Mouse (Mus musculus) heart, postnatal 0 days (tissue): ENCODE results near the gene Pcsk5. TPM values are rescaled to one million over a fixed set of nuclear protein-coding genes. Genes with fewer than 3 reads are reported as not detected.

Experiments
- ATAC-seq: fragments of 200-750 bp; cut with Nextera tagmentation; 2 replicates; pipeline ENCODE4 v1.8.0; 2017; ENCODE audit warnings: low read depth, moderate number of reproducible peaks, moderate library complexity; ENCODE audit not compliant: insufficient read depth
- DNase-seq: peaks from one replicate; pipeline ENCODE4 v3.0.0-alpha.2; 2016; ENCODE audit warnings: low spot score
- H3K27ac ChIP-seq: fragments of 300-500 bp; sonication (generic); 2 replicates; pipeline ENCODE4 v1.5.1; 2014; ENCODE audit warnings: low read depth, mild to moderate bottlenecking
- H3K27me3 ChIP-seq: fragments of 300-500 bp; sonication (generic); 2 replicates; pipeline ENCODE4 v1.6.1; 2014; ENCODE audit warnings: low read length, mixed read lengths; ENCODE audit not compliant: control insufficient read depth, insufficient read depth
- H3K36me3 ChIP-seq: fragments of 300-500 bp; sonication (generic); replicated peaks from 2 replicates; pipeline ENCODE4 v1.6.1; 2014; ENCODE audit warnings: low read length, mixed read lengths; ENCODE audit not compliant: control insufficient read depth, insufficient read depth
- H3K4me1 ChIP-seq: fragments of 300-500 bp; sonication (generic); 2 replicates; pipeline ENCODE4 v1.6.1; 2014; ENCODE audit warnings: antibody characterized with exemption; ENCODE audit not compliant: control insufficient read depth, insufficient read depth
- H3K4me2 ChIP-seq: fragments of 300-500 bp; sonication (generic); 2 replicates; pipeline ENCODE4 v1.6.1; 2014; ENCODE audit warnings: low read depth, mild to moderate bottlenecking, low read length, moderate library complexity
- H3K4me3 ChIP-seq: fragments of 300-500 bp; sonication (generic); 2 replicates; pipeline ENCODE4 v1.5.1; 2014; ENCODE audit warnings: low read depth, low read length
- H3K9ac ChIP-seq: fragments of 300-500 bp; sonication (generic); replicated peaks from 2 replicates; pipeline ENCODE4 v1.6.1; 2014; ENCODE audit warnings: low read depth, low read length, mixed read lengths
- H3K9me3 ChIP-seq: fragments of 300-500 bp; sonication (generic); replicated peaks from 2 replicates; pipeline ENCODE4 v1.6.1; 2016; ENCODE audit warnings: low read length; ENCODE audit not compliant: control insufficient read depth
- CTCF ChIP-seq: IDR thresholded peaks from 2 replicates; pipeline ENCODE4 v1.5.1; 2016; ENCODE audit warnings: antibody characterized with exemption, control low read depth, low read depth
- EP300 ChIP-seq: IDR thresholded peaks from 2 replicates; pipeline ENCODE4 v1.6.1; 2016; ENCODE audit warnings: antibody characterized with exemption, low read depth
- WGBS: fragments of 180-500 bp; shearing (Covaris S2); extraction: QIAGEN DNeasy Blood & Tissue Kit; methylation state at CpG from one replicate; pipeline ENCODE4 v1.1.7; 2014; 5-methylcytosine and 5-hydroxymethylcytosine counted together
- polyA plus RNA-seq: library from polyadenylated mRNA; unstranded; fragments of >200 nt; fragmentation: Nextera tagmentation; extraction: Ambion mirVana; gene quantifications from 2 replicates; pipeline ENCODE4 v1.2.1, GENCODE M21; 2015
- total RNA-seq: library from RNA; depleted of rRNA; stranded (reverse); fragments of >200 nt; gene quantifications from 2 replicates; pipeline ENCODE4 v1.2.3, GENCODE M21; 2014; ENCODE audit warnings: low replicate concordance

Gene Pcsk5
- total and polyA plus RNA-seq, 2 experiments from 2014 or later = 4.8 to 7.9 TPM

GRCm38 (mm10) chr19:17856741-17857140 lies 19.3 kb upstream of the Pcsk5 start:
- peak; percentile 47 for TF ChIP-seq CTCF
- TF ChIP-seq EP300 = no peak
- WGBS = 53% methylated on average over 3 of the region's 3 CpGs
- Histone ChIP-seq H3K27ac (no peak overlapping the region), H3K4me2 (no peak overlapping the region), H3K4me1 (no peaks in the 10 kb centered on the region), H3K9me3 (no peaks in the 10 kb centered on the region), H3K36me3 (no peaks in the 10 kb centered on the region), H3K4me3 (no peak overlapping the region), H3K9ac (no peak overlapping the region), H3K27me3 (no peaks in the 10 kb centered on the region)
- DNase-seq (no peak), ATAC-seq (no peak)

- no peak overlapping the region for H3K4me2 ChIP-seq
- no peak overlapping the region for H3K27ac ChIP-seq
- DNase-seq = no peak
- ATAC-seq = no peak
- 73% methylated on average over 2 of the region's 2 CpGs for WGBS
- H3K9me3 ChIP-seq = no peaks in the 10 kb centered on the region
- H3K9ac ChIP-seq = no peak overlapping the region
- no peak for TF ChIP-seq CTCF
- TF ChIP-seq EP300 = no peak
- no peak overlapping the region for H3K4me3 ChIP-seq
- no peaks in the 10 kb centered on the region for H3K36me3 ChIP-seq
- H3K27me3 ChIP-seq = no peaks in the 10 kb centered on the region
- H3K4me1 ChIP-seq = no peaks in the 10 kb centered on the region
Observed at GRCm38 (mm10) chr19:17848417-17848816, 11.0 kb upstream of the Pcsk5 start.

GRCm38 (mm10) chr19:17845967-17846366 lies 8.5 kb upstream of the Pcsk5 start:
- Histone ChIP-seq H3K4me2 (no peak overlapping the region), H3K4me3 (no peak overlapping the region), H3K36me3 (no peaks in the 10 kb centered on the region), H3K9ac (no peak overlapping the region), H3K27me3 (no peaks in the 10 kb centered on the region), H3K27ac (no peak overlapping the region), H3K9me3 (no peaks in the 10 kb centered on the region), H3K4me1 (no peaks in the 10 kb centered on the region)
- ATAC-seq (no peak), DNase-seq (no peak)
- WGBS = 65% methylated on average over 5 of the region's 5 CpGs
- no peak for TF ChIP-seq CTCF
- no peak for TF ChIP-seq EP300

GRCm38 (mm10) chr19:17841586-17841985 lies 4.2 kb upstream of the Pcsk5 start:
- Histone ChIP-seq H3K4me2 (no peak overlapping the region), H3K27ac (no peak overlapping the region), H3K4me3 (no peak overlapping the region), H3K4me1 (peaks cover 22% of the 10 kb centered on the region), H3K9ac (no peak overlapping the region), H3K36me3 (no peaks in the 10 kb centered on the region), H3K27me3 (no peaks in the 10 kb centered on the region), H3K9me3 (no peaks in the 10 kb centered on the region)
- DNase-seq = no peak
- no peak for ATAC-seq
- 86% methylated on average over 2 of the region's 2 CpGs for WGBS
- no peak for TF ChIP-seq CTCF
- TF ChIP-seq EP300 = no peak

- Histone ChIP-seq H3K4me2 (no peak overlapping the region), H3K4me1 (peaks cover 27% of the 10 kb centered on the region), H3K4me3 (no peak overlapping the region), H3K27ac (no peak overlapping the region), H3K27me3 (no peaks in the 10 kb centered on the region), H3K9ac (no peak overlapping the region), H3K9me3 (no peaks in the 10 kb centered on the region), H3K36me3 (no peaks in the 10 kb centered on the region)
- no peak for TF ChIP-seq EP300
- no peak for TF ChIP-seq CTCF
- no peak for DNase-seq
- 11% methylated on average over 1 of the region's 1 CpGs for WGBS
- ATAC-seq = no peak
Observed at GRCm38 (mm10) chr19:17839856-17840255, 2.4 kb upstream of the Pcsk5 start.

- under 1% methylated on average over 72 of the region's 72 CpGs for WGBS
- no peaks in the 10 kb centered on the region for H3K27me3 ChIP-seq
- peak; percentile 33 for DNase-seq
- peak overlapping the region; percentile 86 for H3K27ac ChIP-seq
- no peaks in the 10 kb centered on the region for H3K9me3 ChIP-seq
- H3K4me2 ChIP-seq = peak overlapping the region; percentile 96
- H3K36me3 ChIP-seq = no peaks in the 10 kb centered on the region
- peak; percentile 80 for ATAC-seq
- TF ChIP-seq CTCF = no peak
- no peak for TF ChIP-seq EP300
- H3K4me3 ChIP-seq = peak overlapping the region; percentile 68
- peak overlapping the region; percentile 63 for H3K9ac ChIP-seq
- peaks cover 29% of the 10 kb centered on the region for H3K4me1 ChIP-seq
Observed at GRCm38 (mm10) chr19:17836566-17837470, 614 bp downstream of the Pcsk5 start.
